Mouse (Mus musculus) testis, adult 2 months (tissue): Measurements from ENCODE around the gene Sorbs1. TPM values are rescaled to one million over a fixed set of nuclear protein-coding genes. Genes with fewer than 3 reads are reported as not detected.
"Not testable (repeated sequence)": the region's sequence is repeated elsewhere in the genome, so short reads cannot be mapped to it uniquely, and the experiment has no call there.

ENCODE experiments used
- H3K27ac ChIP-seq: fragments of 200-500 bp; 2 replicates; pipeline ENCODE4 v1.5.1; 2012; ENCODE audit warnings: low read depth, low read length; ENCODE audit not compliant: control insufficient read depth, insufficient read depth
- H3K27me3 ChIP-seq: fragments of 200-500 bp; 2 replicates; pipeline ENCODE4 v1.6.1; 2012; ENCODE audit warnings: mild to moderate bottlenecking, low read length, moderate library complexity; ENCODE audit not compliant: control insufficient read depth, insufficient read depth
- H3K36me3 ChIP-seq: fragments of 200-500 bp; 2 replicates; pipeline ENCODE4 v1.6.1; 2012; ENCODE audit warnings: mild to moderate bottlenecking, low read length; ENCODE audit not compliant: control insufficient read depth, insufficient read depth
- H3K4me1 ChIP-seq: fragments of 200-500 bp; 2 replicates; pipeline ENCODE4 v1.6.1; 2012; ENCODE audit warnings: low read length; ENCODE audit not compliant: control insufficient read depth, insufficient read depth
- H3K4me3 ChIP-seq: fragments of 200-500 bp; 2 replicates; pipeline ENCODE4 v1.5.1; 2012; ENCODE audit warnings: low read depth, mild to moderate bottlenecking, low read length, moderate library complexity, mixed read lengths; ENCODE audit not compliant: control insufficient read depth
- CTCF ChIP-seq: fragments of 200-500 bp; IDR thresholded peaks from 2 replicates; pipeline ENCODE4 v1.5.1; 2012; ENCODE audit warnings: low read depth, mild to moderate bottlenecking, inconsistent platforms, low read length, moderate library complexity; ENCODE audit not compliant: control insufficient read depth, insufficient read depth, insufficient replicate concordance
- POLR2A ChIP-seq: fragments of 200-500 bp; IDR thresholded peaks from 2 replicates; pipeline ENCODE4 v1.6.1; 2012; ENCODE audit warnings: low read depth, mild to moderate bottlenecking, inconsistent platforms, low read length, moderate library complexity; ENCODE audit not compliant: control insufficient read depth
- polyA plus RNA-seq: library from polyadenylated mRNA; depleted of rRNA; stranded (reverse); fragments of >200 nt; gene quantifications from 2 replicates; pipeline ENCODE4 v1.2.3, GENCODE M21; 2012; rRNA removed

Gene Sorbs1
- 12.9 and 13.0 TPM in 2 replicates for polyA plus RNA-seq

DNA sequence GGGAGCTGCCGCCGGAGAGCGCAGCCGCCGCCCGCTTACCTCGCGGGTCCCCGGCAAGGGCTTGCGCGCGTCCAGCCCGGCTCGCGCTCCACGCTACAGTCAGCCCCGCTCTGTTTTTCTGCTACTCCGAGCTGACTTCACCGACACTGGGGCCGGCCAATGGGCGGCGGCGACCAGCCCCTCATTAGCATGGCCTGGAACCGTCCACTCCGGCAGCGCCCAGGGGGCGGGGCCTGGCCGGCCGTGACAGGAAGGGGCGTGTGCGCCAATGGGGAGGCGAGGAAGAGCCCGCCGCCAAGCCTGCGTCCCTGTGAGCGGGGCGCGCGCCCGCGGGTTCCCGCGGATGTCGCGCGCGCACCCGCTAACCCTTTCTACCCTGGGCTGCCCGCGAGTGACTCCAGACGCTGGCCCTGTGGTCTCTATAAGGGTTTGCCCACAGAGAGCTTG, at the start of gene Sorbs1:
Gene Sorbs1, minus strand, starts transcription at position 148 of the 447 bp plus-strand sequence.
- Histone ChIP-seq H3K4me3 (peak within 1 kb of the TSS; percentile 76), H3K27ac (no peak within 1 kb of the TSS), H3K27me3 (no peaks in the 10 kb centered on the region), H3K36me3 (no peaks in the 10 kb centered on the region), H3K4me1 (peaks cover 17% of the 10 kb centered on the region)
- TF ChIP-seq CTCF (no peak), POLR2A (peak; percentile 86)

DNA sequence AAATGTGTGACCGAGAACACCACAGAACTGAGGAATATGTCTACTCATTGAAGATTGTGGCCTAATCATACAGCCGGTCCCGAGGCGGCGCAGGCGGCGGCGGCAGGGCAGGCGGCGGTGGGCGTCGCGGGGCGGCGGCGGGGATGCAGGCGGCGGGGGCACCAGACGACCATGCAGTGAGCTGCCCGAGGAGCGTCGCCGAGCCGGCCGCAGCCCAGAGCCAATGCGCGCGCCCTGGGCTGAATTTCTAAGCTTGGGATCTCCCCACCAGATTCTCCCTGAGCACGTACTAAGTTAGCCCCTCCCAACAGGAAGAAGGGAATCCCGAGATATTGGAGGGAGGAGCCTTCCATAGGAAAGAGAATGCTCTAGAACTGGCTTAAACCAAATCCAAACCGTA, 47.9 kb upstream of the Sorbs1 start:
- not testable (repeated sequence) for H3K27me3 ChIP-seq, H3K36me3 ChIP-seq, H3K27ac ChIP-seq, H3K4me1 ChIP-seq
- H3K4me3 ChIP-seq, result peak overlapping the region; percentile 11

DNA sequence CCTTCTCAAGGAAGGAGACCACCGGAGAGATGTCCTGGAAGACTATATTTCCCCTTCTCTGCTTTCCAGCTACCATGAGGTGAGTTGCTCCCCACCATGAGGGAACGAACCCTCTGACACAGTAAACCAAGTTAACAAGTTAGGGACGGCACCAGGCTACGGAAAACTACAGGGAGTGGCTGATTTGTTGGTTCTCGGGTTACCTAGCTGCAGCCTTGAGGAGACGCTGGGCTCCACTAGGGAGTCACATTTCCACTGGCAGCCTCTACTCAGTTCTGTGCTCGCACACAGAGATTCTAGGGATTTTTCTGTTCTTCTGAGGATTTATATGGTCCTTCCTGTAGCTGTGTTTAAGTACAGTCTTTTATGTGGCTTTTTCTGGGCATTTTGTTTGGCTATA, 42.5 kb upstream of the Sorbs1 start:
- Histone ChIP-seq H3K4me3 (no peak overlapping the region), H3K36me3 (no peaks in the 10 kb centered on the region; the same call in 1 of the 2 replicates), H3K27ac (no peak overlapping the region), H3K27me3 (no peaks in the 10 kb centered on the region), H3K4me1 (no peaks in the 10 kb centered on the region)
- no peak for TF ChIP-seq POLR2A
- TF ChIP-seq CTCF, result no peak

DNA sequence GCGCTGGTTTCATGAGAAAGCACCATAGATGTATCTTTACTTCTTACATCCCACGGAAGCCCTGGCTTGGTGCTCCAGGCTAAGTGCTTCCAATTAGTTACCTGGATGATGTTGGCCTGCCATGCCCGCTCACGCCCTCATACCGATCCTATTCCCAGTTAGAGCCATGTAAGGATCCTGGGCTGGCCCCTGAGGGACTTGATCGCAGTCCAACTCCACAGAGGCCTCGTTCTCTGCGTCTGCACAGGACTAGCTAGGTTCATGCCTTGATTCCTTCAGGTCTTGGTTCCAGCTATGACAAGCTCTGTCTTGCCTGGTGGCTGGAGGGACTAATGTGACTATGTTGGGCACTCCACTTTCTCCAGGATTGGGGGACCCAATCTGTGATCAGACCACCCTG, 41.6 kb upstream of the Sorbs1 start:
- TF ChIP-seq CTCF, result no peak
- TF ChIP-seq POLR2A, result no peak
- H3K27ac ChIP-seq, result no peak overlapping the region
- no peak overlapping the region for H3K4me3 ChIP-seq
- no peaks in the 10 kb centered on the region for H3K4me1 ChIP-seq
- no peaks in the 10 kb centered on the region; the same call in 1 of the 2 replicates for H3K36me3 ChIP-seq
- no peaks in the 10 kb centered on the region for H3K27me3 ChIP-seq

DNA sequence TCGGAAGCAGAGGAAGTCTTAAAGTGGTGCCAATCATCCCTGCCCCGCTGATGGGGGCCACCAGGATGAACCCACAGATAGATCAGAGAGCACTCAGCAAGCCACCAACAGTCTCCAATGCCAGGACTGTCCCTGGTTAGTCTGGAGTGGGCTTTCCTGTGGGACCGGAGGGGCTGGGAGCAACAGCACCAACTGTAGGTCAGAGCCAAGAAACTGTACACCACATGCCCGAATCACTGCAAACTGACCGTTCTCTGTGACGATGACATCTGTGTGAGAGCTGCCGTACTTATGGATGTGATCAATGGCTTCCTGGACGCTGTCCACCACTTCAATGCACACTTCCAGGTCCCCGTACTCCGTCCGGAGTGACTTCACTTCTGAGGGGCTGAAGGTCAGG, 40.8 kb upstream of the Sorbs1 start:
- no peaks in the 10 kb centered on the region for H3K4me1 ChIP-seq
- H3K27ac ChIP-seq, result no peak overlapping the region
- H3K27me3 ChIP-seq, result no peaks in the 10 kb centered on the region
- H3K4me3 ChIP-seq, result no peak overlapping the region
- no peaks in the 10 kb centered on the region; the same call in 1 of the 2 replicates for H3K36me3 ChIP-seq
- TF ChIP-seq CTCF (no peak), POLR2A (no peak)

DNA sequence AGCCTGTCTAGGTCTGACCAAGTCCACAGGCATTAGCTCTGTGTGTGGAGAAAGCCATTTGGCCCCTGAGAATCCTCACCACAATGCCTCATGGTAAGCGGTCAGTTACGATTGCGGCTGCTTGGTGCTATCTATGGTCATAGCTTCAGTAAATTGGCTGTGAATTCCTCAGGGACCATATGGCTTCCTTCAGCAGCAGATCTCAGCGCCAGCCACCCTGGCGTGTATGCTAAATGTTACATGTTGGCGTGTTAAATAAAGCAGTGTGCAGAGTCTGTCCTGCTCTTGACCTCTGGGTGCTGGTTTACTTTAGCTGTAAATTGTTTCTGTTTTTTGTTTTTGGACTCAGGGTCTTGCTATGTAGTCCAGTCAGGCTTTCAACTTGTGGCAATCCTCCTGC, 40.3 kb upstream of the Sorbs1 start:
- Histone ChIP-seq H3K36me3 (no peaks in the 10 kb centered on the region; the same call in 1 of the 2 replicates), H3K27ac (no peak overlapping the region), H3K27me3 (no peaks in the 10 kb centered on the region), H3K4me3 (no peak overlapping the region), H3K4me1 (no peaks in the 10 kb centered on the region; the same call in 1 of the 2 replicates)
- no peak for TF ChIP-seq CTCF
- TF ChIP-seq POLR2A, result no peak

DNA sequence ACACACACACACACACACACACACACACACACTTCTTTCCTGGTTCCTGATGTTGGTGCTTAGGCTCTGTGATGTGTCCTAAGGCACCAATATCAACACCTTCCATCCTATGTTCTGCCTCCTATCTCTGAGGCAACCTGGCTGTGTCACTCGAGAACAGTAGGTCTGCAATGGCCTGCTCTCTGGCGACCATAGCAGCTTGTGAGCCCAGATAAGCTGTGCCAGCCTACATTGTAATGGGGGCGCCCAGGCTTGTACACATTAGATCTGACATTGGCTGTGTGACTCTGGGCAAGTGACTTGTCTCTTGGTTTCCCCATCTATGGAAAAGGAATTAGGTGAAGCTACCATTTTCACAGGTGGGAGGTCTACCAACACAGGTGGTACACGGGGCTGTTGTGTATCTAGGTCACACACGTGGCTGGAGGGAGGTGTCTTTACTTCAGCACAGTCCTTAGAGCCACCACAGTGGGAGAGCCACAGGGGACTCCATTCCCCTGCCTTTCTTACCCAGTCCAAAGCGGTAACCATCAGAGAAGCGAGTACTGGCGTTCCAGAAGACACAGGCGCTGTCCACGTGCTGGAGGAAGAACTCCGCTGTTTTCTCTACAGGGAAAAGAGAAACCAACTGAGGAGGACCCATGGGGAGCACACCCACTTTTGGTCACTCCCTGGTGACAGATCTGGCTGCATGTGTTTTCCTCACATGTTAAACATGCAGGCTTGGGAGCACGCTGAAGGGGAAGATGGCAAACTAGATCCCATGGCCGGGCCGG, 39.6 kb upstream of the Sorbs1 start:
- no peaks in the 10 kb centered on the region for H3K27me3 ChIP-seq
- H3K27ac ChIP-seq, result no peak overlapping the region
- no peaks in the 10 kb centered on the region; the same call in 1 of the 2 replicates for H3K4me1 ChIP-seq
- no peak overlapping the region for H3K4me3 ChIP-seq
- no peaks in the 10 kb centered on the region; the same call in 1 of the 2 replicates for H3K36me3 ChIP-seq
- TF ChIP-seq POLR2A (no peak), CTCF (no peak)
